Mouse (Mus musculus) CD4-positive helper T cell, adult 2 months (primary cell): ENCODE measurements at regions not wholly inside any gene's neighbourhood (a gene's known extent, or its start where the extent isn't known, plus 50 kb on each side); places are given as distances from the start of the nearest gene placed in this dataset.
"Not testable (repeated sequence)": the region's sequence is repeated elsewhere in the genome, so short reads cannot be mapped to it uniquely, and the experiment has no call there.

Experiments
- DNase-seq: peaks from one replicate; pipeline ENCODE4 v3.0.0-alpha.2; 2012; ENCODE audit warnings: low read depth, missing footprints, low spot score

DNA sequence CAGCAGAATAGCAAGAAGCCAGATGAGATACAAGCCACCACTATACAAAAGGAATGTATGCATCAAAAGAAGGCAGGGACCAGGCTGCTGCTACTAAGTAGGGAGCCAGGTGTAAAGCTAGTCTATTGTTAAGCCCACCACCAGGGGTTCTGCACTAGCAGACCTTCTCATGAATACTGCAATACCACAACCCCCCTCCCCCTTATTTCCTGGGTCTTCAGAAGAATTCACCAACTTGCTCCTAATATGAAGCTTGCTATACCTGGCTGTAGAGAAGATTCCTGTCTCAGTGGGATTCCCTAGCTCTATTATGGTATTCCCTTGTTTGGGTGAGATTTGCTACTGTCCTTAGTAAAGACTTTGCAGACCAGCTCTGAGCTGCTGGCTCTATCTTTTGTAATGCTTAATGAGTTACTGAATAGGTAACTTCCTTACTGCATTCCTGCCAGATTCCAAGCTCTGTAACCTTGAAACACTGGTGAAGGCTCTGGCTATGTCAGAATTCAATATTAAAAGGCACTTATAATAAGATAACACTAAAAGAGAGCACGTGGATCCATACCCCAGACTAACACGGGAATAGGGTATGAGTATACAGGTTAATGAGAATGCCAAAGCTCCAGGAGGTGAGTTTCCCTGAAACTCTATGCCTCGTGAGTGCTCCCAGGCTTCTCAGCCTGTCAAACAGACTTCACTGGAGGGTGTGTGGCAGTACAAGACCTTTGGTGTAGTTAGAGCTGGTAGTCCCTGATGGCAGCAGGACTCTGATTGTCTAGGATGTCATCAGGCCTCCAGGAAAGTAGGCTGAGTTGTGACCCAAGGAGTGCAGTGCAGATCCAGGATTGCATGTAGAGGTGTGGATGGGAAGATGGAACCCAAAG, 455.5 kb downstream of the Plxdc2 start:
- not testable (repeated sequence) for DNase-seq

DNA sequence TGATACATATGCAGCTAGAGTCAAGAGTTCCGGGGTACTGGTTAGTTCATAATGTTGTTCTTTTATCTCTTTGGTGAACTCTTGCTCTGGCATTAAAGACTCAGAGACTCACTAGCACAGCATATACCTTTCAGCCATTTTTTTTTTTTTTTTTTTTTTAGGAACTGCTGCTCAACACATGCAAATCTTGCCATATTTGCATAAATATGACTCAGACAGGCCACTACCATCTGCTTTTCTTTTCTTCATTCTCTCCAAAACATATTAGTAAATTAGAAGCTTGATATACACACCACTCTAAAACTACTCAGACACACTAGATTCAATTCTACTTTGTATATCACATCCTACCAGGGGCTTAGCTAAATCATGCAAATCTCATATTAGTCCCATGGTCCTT, 464.3 kb downstream of the Plxdc2 start:
- DNase-seq, result no peak

DNA sequence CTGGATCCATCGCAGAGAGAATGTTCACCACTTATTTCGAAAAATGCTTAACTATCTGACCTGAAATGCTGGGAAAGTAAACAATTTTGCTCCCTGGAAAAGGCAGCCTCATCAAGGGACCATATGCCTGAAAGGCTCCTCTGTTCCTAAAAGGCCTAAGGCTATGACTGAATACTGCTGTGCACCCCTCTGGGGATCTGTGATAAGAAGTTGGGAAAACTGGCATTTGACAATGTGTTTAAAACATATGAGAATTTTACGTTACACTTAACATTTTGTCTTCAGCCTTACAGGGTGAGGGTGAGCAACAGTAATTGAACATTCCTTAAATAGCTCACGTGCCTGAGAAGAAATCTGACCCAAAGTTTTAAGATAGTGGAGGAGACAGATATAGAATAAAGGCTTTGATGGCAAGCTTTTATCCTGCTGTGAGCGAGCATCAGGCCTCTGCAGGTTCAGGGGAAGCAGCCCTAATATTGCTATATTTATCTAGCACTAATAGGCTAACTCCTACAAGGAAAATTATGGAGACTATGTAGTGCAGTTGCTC, 468.7 kb downstream of the Plxdc2 start:
- DNase-seq, result no peak

DNA sequence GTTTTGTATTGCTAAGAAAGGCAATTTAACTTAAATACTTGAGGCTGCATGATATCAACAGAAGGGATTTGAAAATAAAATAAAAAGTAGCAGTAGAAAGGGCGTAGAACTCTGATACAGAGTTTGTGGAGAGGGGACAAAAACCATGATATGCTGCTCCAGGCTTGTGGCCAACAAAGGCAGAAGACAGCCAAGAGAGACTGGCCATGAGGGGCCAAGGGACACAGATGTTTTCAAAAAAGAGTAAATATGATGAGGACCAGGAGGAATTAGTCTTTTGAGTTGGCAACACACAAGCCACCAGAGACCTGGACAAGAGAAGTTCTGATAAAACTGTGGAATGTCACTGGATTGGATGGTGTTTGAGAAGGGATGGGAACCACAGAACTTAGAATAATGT, 471.2 kb downstream of the Plxdc2 start:
- DNase-seq, result no peak

DNA sequence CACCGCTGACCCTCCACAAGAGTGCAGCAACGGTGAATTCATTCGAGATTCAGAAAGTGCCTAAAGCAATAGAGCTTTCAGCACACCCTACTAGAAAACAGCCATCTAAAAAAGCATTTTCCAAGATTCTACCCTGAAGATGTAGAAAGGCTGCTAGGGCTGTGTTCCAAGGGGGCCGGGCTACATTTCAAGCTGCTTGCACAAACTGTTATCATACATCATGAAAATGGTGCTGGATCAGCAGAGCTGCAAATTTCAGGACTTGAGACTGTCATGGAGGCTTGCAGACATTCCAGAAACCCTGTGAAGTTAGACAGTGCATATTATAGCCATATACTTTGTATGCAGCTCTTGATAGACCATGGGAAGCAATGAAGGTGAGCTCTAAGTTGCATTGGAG, 479.9 kb downstream of the Plxdc2 start:
- DNase-seq, result no peak

DNA sequence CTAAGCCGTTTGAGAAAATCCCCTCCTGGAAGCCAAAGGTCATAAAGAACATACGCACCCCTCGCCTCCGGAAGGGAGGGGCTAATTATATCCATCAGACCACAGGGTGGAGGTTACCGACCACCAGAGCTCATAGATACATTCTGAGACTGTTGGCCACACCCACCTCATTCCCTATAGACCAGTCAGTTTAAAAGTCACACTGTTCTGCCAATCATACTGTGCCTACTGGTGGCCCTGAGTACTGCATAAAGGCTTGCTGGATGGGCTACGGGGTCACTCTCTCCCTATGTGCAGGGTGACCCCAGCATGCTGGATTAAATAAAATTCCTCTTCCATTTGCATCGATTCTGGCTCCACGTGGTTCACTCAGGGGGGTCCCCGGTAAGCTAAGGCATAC, 482.6 kb downstream of the Plxdc2 start:
- no peak for DNase-seq

DNA sequence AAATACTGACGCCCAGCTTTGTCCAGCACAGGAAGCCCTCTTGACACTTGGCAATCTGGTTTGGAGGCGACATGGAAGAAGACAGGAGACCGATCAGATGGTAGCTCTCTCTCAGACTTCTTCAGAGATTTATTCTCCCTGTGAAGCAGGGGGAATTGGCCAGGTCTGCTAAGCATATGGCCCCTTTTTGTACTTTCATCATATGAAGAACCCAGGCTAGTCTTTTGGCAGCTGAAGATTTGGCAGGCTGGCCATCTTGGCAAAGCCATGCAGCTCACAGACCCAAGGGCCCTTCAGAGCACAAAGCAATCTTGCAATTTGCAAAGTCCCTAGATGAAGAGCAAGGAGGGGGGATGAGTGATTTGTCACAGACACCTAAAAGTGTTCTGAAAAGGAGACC, 493.8 kb downstream of the Plxdc2 start:
- no peak for DNase-seq

DNA sequence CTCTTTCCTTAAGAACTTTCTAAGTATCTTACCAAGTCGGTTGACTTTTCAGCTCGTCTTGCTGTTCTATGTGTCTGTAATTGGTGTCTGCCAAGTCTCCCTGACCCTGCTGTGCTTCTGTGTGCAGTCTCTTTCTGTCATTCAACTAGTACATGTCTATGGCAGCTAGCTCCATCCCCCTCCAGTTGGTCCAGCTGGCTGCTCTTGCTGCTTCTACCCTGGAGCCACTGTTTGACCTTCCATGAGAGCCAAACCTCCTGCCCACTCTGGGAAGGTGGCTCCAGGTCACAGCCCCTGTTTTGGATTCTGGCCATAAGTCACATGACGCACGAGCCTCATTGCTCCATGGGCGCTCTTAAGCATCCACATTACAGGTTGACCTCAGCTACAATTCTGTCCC, 504.0 kb downstream of the Plxdc2 start:
- no peak for DNase-seq

DNA sequence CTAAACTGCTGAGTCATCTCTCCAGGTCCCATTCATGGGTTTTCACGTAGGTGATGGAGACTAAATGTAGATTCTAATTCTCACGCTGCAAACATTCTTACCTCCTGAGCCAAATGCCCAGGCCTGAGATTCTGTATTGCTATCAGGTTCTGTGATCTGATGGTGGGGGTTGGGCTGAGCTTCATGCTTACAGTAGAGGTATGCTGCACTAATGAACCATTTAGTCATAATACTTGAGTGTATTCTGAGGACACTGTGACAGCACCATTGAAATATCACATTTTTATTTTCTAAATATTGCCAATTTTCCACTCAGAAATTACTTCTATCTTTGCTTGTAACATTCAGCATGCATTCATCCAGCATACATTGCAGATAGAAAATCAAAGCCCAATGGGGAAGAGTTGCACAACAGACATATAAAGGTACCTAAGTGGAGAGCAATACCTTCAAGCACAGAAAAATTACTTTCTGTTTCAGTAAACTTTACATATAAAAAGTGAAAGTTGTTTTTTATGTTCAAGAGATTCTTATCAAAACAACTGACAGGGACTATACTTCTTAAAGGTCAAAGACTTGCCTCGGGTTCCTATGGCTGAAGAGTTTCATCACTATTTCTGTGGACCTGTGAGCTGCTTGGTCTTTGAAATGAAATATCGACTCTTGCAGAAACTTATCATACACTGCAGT, 510.2 kb downstream of the Plxdc2 start:
- DNase-seq, result no peak

DNA sequence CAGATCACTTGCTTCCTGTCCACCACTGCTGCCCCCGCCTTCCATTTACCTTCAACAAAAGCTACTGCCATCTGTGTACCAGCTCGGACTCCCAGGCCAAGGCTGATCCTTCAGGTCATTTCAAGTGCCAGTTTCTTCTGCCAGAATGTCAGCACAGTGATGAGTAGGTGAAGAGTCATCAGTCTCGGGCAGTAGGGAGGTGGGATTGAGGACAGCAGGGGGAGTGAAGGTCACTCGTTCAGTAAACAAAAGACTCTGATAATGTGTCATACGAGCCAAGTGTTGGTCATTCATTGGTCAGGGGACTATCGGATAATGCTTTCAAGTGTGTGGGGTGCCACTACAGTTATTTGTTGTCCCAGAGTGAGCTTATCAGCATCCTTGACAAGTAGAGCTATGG, 536.3 kb downstream of the Plxdc2 start:
- DNase-seq, result not testable (repeated sequence)

DNA sequence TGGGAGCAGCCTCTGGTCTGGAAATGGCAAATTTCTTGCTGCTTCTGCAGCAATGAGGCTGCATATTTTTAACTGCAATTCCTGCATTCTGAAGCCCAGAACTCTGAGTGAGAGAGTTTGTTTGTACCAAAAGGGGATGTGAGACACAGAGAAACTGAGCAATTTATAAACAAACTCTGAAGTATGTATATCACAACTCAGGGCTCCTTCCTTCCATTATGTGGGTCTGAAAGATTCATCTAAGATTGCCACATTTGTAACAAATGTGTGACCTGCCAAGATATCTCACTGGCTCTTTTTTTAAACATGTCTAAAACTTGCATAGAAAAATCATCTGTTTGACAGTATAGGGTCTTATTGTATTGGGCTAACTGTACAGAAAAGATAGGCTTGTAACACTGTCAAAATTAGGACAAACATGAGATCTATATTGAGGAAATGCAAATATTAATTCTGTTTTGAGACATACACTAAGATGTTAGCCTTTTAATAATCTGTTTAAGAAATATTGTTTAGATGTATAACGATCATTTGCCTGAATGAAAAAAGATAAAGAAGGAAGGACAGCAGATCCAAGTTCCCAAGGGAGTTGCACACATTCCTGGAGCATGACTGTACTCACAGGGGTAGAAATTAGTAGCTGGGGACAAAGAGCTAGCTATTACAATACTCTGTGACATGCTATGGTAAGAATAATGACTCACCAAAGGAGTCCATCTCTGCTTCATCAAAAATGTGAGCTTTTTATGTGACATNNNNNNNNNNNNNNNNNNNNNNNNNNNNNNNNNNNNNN, 553.3 kb downstream of the Plxdc2 start:
- DNase-seq, result no peak

DNA sequence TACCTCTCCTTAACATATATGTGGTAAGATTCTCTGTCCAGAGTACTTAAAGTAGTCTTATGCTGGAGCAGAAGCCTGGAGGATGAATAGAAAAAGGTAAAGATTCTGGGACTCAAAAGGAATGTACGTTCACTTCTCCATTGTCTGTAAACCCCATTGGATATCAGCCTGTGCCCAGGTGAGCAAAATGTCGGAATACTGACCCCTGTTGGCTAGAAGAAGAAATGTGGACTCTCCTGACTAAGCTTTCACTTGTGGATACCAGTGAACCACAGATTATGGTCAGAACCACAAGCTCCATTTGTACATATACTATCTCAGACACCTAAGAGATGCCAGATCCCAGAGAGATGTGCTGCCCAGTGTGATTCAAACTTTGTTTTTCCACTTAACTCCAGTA, 558.5 kb downstream of the Plxdc2 start:
- DNase-seq, result peak; percentile 3

DNA sequence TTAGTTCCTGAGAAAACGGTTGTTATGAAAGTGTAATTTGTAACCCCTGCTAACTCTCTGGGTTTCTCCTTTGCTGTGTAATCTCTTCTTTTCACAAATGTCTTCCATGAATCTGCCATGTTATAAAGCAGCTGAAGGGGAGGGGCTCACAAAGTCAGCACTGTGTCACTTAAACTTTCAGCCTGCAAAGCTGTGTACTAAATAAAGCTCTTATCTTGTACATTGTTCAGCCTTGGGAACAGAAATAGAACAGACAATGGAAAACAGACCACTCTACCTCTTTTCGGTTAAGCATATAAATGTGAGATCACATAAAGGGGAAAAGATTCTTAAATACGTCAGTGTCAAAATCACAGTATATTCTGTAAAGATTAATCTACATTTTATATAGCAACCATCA, 573.9 kb downstream of the Plxdc2 start:
- DNase-seq, result no peak

DNA sequence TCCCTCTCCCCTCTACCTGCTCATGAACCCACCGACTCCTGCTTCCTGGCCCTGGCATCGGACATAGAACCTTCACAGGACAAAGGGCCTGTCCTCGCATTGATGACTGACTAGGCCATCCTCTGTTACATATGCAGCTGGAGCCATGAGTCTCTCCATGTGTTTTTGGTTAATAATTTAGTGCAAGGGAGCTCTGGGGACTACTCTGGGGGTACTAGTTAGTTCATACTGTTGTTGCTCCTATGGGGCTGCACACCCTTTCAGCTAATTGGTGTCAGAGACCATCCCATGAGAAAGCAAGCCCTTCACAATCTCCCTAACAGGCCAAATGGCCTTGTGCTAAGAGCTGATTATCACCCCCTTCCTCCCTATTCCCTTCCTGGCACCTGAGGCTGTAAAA, 603.3 kb downstream of the Plxdc2 start:
- DNase-seq, result no peak

DNA sequence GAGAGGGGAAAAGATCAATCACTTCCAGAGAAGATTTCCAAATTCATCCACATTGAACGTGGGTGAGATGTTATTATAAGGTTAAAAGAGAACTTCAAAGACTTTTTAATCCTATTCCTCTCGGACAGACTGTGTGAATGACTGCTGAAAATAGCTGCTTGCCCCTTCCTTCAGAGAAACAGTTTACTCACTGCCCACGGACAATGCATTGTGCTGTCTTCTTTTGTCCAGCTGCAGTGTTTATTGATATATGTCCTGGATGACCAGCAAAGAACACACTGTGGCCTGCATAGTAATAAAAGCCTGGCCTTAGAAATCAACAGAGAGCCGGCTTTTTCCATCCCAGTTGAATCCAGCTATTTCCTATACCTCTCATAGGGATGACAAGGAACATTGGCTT, 621.3 kb downstream of the Plxdc2 start:
- no peak for DNase-seq

DNA sequence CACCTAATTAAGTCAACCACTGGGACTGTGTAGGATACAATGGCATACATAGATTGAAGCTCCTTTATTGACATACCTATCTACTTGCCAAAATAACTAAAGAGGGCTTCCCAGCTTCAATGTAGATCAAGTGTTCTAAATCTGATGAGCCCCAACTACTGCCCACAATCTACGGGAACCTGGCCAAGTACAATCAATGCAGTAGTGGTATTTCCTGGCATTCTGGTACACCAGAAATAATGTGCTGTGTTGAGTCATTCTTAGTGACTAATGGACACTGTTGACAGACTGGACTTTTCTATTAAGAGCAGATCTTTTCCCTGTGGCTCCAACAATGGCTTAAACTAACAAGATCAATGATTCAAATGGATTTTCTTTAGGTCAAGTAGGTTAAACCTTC, 626.7 kb downstream of the Plxdc2 start:
- no peak for DNase-seq

DNA sequence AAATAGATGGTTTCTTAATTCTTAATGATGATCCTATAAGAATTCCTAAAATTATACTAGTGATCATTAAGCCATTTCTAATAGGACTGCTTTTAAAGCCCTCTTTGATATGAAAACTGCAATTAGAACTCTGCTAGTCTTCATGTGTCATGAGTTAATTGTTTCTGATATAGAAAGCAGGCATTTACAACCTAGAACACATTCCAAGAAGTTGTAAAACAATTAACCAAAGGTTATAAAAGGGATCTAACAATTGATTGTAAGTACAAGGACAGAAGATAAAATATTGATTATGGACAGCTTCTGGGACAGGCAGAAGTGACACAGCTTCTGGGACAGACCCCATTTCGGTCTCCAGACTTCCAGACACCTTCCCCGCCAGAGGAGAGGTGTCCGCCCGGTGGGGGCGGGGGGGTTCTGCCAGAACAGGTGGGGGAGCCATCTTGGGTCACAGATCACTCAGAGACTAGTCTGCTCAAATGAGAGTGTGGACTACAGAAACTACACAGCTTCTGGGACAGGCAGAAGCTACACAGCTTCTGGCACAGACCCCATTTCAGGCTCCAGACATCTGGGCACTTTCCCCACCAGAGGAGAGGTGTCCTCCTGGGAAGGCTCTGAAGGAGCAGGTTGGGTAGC, 627.6 kb downstream of the Plxdc2 start:
- no peak for DNase-seq
